Mouse (Mus musculus): ENCODE results near the gene Gm10309. TPM values are rescaled to one million over a fixed set of nuclear protein-coding genes. Genes with fewer than 3 reads are reported as not detected.

The Gm10309 gene
- polyA plus RNA-seq, 1 experiment from 2014 or later: 0.32 TPM

DNA sequence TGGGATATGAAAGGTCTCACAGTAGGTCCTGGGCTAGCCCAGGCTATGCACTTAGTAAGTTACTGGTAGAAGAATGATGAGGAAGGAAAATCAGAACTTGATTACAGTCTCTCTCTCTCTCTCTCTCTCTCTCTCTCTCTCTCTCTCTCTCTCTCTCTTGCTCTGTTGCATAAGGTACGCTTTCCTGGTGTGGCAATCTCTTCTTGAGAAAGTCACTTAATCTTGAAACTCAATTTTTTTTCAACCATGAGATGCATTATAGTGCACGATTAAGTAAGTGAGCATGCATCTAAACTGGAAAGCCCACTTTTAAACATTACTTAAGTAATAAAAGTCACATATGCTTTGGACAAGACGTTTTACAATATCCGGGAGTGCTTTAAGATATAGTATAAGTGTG, 52.1 kb downstream of the Gm10309 start:
- WGBS: 78% methylated on average over 4 of the region's 4 CpGs
- Histone ChIP-seq H3K36me3 (ENCODE audit: control insufficient read depth, insufficient read depth, low read length) (no peaks in the 10 kb centered on the region), H3K9me3 (ENCODE audit: control insufficient read depth, low read depth, low read length) (no peaks in the 10 kb centered on the region), H3K4me1 (ENCODE audit: control insufficient read depth, insufficient read depth, low read length) (no peaks in the 10 kb centered on the region), H3K27ac (ENCODE audit: low read length) (no peak overlapping the region), H3K4me3 (ENCODE audit: low read depth, low read length) (no peak overlapping the region), H3K4me2 (replicated peaks; ENCODE audit: low read depth, low read length) (no peak overlapping the region), H3K9ac (replicated peaks; ENCODE audit: low read depth, low read length) (no peak overlapping the region), H3K27me3 (ENCODE audit: control insufficient read depth, insufficient read depth, low read length) (no peaks in the 10 kb centered on the region)
- no peak for ATAC-seq (ENCODE audit: insufficient number of reproducible peaks, insufficient read depth, low FRiP score, low read depth)

Other genes starting within 250 kb of the Gm10309 start
- gene Epas1, start 248.5 kb upstream of the Gm10309 start, polyA plus RNA-seq (2014; fragmentation: Nextera tagmentation; extraction: Ambion mirVana): 8.4 and 9.5 TPM in 2 replicates

Measured in stomach, embryonic 14.5 days (tissue).